Mouse (Mus musculus) kidney, postnatal 0 days (tissue): ENCODE results near the gene Gpc4. TPM values are rescaled to one million over a fixed set of nuclear protein-coding genes. Genes with fewer than 3 reads are reported as not detected.
A peak's percentile ranks its signal among the peaks of the same experiment; 100 is the strongest.

Experiments used
- ATAC-seq: fragments of 200-750 bp; cut with Nextera tagmentation; replicated peaks from 2 replicates; pipeline ENCODE4 v1.8.0; 2017; ENCODE audit warnings: low read depth, moderate number of reproducible peaks, moderate TSS enrichment, moderate library complexity; ENCODE audit not compliant: low FRiP score
- DNase-seq: peaks from one replicate; pipeline ENCODE4 v3.0.0-alpha.2; 2016; ENCODE audit warnings: low spot score
- H3K27ac ChIP-seq: fragments of 300-500 bp; sonication (generic); 2 replicates; pipeline ENCODE4 v1.5.1; 2014; ENCODE audit warnings: mild to moderate bottlenecking
- H3K27me3 ChIP-seq: fragments of 300-500 bp; sonication (generic); 2 replicates; pipeline ENCODE4 v1.6.1; 2014; ENCODE audit warnings: low read length, mixed read lengths; ENCODE audit not compliant: insufficient read depth
- H3K36me3 ChIP-seq: fragments of 300-500 bp; sonication (generic); 2 replicates; pipeline ENCODE4 v1.6.1; 2014; ENCODE audit warnings: low read length, mixed read lengths; ENCODE audit not compliant: insufficient read depth
- H3K4me1 ChIP-seq: fragments of 300-500 bp; sonication (generic); replicated peaks from 2 replicates; pipeline ENCODE4 v1.6.1; 2014; ENCODE audit warnings: antibody characterized with exemption, low read length, mixed read lengths; ENCODE audit not compliant: insufficient read depth
- H3K4me2 ChIP-seq: fragments of 300-500 bp; sonication (generic); 2 replicates; pipeline ENCODE4 v1.6.1; 2014; ENCODE audit warnings: mild to moderate bottlenecking, low read length, moderate library complexity, mixed read lengths
- H3K4me3 ChIP-seq: fragments of 300-500 bp; sonication (generic); replicated peaks from 2 replicates; pipeline ENCODE4 v1.5.1; 2014; ENCODE audit warnings: low read depth, low read length
- H3K9ac ChIP-seq: fragments of 300-500 bp; sonication (generic); 2 replicates; pipeline ENCODE4 v1.6.1; 2014; ENCODE audit warnings: low read depth, low read length
- H3K9me3 ChIP-seq: fragments of 300-500 bp; sonication (generic); replicated peaks from 2 replicates; pipeline ENCODE4 v1.6.1; 2016; ENCODE audit warnings: low read length, inconsistent platforms, mixed read lengths
- CTCF ChIP-seq: IDR thresholded peaks from 2 replicates; pipeline ENCODE4 v1.5.1; 2016; ENCODE audit warnings: antibody characterized with exemption, low read depth, mild to moderate bottlenecking, moderate library complexity
- WGBS: fragments of 180-500 bp; shearing (Covaris S2); extraction: QIAGEN DNeasy Blood & Tissue Kit; methylation state at CpG from one replicate; pipeline ENCODE4 v1.1.7; 2014; 5-methylcytosine and 5-hydroxymethylcytosine counted together
- polyA plus RNA-seq: library from polyadenylated mRNA; unstranded; fragments of >200 nt; fragmentation: Nextera tagmentation; extraction: Ambion mirVana; gene quantifications from 2 replicates; pipeline ENCODE4 v1.2.1, GENCODE M21; 2015

Gpc4 gene
- polyA plus RNA-seq, 1 experiment from 2014 or later = 119 TPM

DNA sequence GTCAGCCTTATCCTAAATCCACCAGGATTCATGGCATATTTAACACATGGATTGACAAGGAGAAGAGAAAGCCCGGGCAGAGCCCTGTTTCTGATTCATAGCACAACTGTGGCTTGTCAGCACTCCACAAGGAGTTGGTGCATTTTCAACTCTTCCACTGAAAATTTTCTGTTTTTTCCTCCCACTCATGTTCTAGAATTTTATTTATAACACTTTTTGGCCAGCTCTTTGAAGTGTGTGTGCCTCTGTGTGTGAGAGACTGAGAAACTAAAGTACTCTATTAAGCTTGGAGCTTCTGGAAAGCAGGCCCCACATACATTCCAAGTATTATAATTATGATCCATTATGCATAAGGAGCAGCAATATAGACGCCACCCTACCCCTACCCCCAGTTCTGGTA, 16.3 kb upstream of the Gpc4 start:
- no peaks in the 10 kb centered on the region for H3K9me3 ChIP-seq
- no peaks in the 10 kb centered on the region for H3K4me1 ChIP-seq
- DNase-seq (peak; percentile 8), ATAC-seq (no peak)
- H3K27ac ChIP-seq = no peak overlapping the region
- H3K4me2 ChIP-seq = no peak overlapping the region
- H3K27me3 ChIP-seq = no peaks in the 10 kb centered on the region
- H3K36me3 ChIP-seq = no peaks in the 10 kb centered on the region
- 58% methylated on average over 2 of the region's 2 CpGs for WGBS
- no peak overlapping the region for H3K9ac ChIP-seq
- H3K4me3 ChIP-seq = no peak overlapping the region
- no peak for TF ChIP-seq CTCF

DNA sequence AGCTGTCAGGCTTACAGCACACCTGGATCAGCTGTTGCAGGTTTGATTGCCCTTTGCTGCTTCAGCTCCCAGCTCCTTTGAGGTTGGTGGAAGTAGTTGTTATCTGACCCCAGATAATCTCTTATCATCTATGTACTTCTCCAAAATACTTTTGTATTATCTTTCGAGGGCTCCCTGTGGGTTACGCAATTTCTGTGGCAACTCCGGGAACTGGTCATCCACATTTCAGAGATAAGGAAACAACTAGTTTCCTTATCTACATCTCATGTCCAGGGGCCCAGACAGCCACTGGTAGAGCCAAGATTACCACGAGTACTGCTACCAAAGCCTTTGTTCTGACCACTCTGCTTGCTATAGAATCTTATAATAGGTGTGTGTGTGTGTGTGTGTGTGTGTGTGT, 12.0 kb upstream of the Gpc4 start:
- Histone ChIP-seq H3K4me3 (no peak overlapping the region), H3K9me3 (no peaks in the 10 kb centered on the region), H3K36me3 (no peaks in the 10 kb centered on the region), H3K27me3 (no peaks in the 10 kb centered on the region), H3K4me1 (no peaks in the 10 kb centered on the region), H3K9ac (no peak overlapping the region), H3K27ac (no peak overlapping the region), H3K4me2 (no peak overlapping the region)
- WGBS = 77% methylated on average over 4 of the region's 4 CpGs
- DNase-seq (no peak), ATAC-seq (no peak)
- no peak for TF ChIP-seq CTCF

DNA sequence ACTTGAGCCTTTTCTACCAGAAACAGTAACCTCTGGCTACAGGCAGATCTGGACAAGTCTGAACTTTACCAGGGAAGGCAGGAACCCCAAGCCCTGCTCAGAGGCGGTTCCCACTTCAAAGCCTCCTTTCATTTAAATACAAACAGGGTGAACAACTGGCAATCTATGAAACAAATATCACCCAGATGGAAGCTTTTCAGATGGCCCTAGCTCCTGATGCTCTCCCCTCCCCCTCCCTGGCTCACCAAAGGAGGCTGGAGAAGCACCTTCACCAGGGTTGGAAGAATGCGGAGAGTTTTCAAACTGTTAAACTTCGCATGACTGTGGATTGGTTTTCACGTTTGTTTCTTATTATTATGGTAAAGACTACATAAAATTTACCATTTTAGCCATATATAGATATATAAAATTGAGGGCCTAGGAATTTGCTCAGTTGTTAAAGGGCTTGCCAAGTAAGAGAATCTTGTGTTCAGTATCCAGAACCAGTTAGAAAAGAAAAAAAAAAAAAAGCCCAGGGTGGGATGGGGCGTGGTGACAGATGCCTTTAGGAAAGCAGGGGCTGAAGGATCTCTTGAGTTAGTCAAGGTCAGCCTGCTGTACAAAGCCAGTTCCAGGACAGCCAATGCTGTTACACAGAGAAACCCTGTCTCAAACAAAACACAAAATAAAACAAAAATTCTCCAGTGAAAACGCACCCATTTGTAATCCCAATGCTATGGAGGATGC, 2.6 kb upstream of the Gpc4 start:
- Histone ChIP-seq H3K4me3 (no peak overlapping the region), H3K9me3 (no peaks in the 10 kb centered on the region), H3K4me2 (no peak overlapping the region), H3K4me1 (no peaks in the 10 kb centered on the region), H3K27ac (no peak overlapping the region), H3K27me3 (no peaks in the 10 kb centered on the region), H3K36me3 (no peaks in the 10 kb centered on the region), H3K9ac (no peak overlapping the region)
- WGBS = 57% methylated on average over 6 of the region's 6 CpGs
- no peak for DNase-seq
- no peak for TF ChIP-seq CTCF
- ATAC-seq = no peak

DNA sequence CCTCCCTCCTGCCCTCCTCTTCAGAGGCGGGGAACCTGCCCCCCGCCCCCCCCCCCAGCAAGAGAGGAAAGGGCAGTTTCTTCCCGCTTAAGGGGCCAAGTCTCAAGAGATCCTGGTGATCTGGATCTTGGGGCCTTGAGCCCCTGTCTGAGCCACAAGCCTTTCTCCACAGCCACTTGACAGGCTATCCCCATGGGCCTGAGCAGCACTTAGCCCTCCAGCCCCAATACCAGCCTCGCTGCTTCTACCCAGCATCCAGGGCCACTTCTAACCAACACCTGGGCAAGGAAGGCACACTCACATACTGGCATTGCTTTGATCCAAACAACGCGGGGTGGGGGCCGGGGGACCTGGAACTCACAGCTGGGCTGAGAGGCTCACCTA, 495 bp upstream of the Gpc4 start:
- WGBS = 46% methylated on average over 5 of the region's 7 CpGs
- Histone ChIP-seq H3K36me3 (no peaks in the 10 kb centered on the region), H3K4me1 (no peaks in the 10 kb centered on the region), H3K4me2 (peak overlapping the region; percentile 69), H3K4me3 (no peak overlapping the region; the same call in 1 of the 2 replicates), H3K27me3 (no peaks in the 10 kb centered on the region), H3K9me3 (no peaks in the 10 kb centered on the region), H3K9ac (no peak overlapping the region), H3K27ac (no peak overlapping the region)
- DNase-seq (no peak), ATAC-seq (no peak; the same call in 1 of the 2 replicates)
- TF ChIP-seq CTCF = no peak

DNA sequence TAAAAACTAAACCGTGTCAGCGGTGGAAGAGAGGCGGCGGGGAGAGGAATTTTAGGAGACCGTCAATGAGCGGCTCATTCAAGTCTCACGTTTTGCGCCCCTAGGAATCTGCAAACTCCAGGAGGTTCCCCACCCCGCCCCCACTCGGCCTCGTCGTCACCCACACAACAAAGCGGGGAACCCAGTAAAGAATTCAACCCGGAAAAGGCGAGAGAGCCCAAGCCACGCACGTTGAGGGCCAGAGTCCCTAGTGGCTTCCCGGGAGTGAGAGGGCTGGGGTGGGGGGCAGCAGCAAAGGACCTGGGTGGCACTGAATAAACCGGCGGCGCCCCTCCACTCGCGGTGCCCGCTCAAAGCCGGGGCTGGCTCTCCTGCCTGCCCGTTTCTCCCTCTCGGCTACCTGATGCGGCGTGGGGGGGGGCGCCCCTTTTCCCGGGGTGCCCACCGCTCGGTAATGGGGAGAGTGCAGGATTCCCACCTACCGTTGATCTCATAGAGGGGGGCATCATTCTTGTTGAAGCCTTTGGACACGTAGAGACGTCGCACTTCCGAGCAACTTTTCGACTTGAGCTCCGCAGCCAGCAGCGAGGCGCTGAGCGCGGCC, 816 bp downstream of the Gpc4 start:
- ATAC-seq = peak; percentile 6; the same call in 1 of the 2 replicates
- Histone ChIP-seq H3K9ac (peak overlapping the region; percentile 67), H3K9me3 (no peaks in the 10 kb centered on the region), H3K27me3 (no peaks in the 10 kb centered on the region), H3K4me3 (peak overlapping the region; percentile 54), H3K36me3 (no peaks in the 10 kb centered on the region), H3K4me1 (no peaks in the 10 kb centered on the region), H3K27ac (peak overlapping the region; percentile 71), H3K4me2 (peak overlapping the region; percentile 69)
- WGBS = 31% methylated on average over 42 of the region's 44 CpGs
- DNase-seq = no peak
- no peak for TF ChIP-seq CTCF

DNA sequence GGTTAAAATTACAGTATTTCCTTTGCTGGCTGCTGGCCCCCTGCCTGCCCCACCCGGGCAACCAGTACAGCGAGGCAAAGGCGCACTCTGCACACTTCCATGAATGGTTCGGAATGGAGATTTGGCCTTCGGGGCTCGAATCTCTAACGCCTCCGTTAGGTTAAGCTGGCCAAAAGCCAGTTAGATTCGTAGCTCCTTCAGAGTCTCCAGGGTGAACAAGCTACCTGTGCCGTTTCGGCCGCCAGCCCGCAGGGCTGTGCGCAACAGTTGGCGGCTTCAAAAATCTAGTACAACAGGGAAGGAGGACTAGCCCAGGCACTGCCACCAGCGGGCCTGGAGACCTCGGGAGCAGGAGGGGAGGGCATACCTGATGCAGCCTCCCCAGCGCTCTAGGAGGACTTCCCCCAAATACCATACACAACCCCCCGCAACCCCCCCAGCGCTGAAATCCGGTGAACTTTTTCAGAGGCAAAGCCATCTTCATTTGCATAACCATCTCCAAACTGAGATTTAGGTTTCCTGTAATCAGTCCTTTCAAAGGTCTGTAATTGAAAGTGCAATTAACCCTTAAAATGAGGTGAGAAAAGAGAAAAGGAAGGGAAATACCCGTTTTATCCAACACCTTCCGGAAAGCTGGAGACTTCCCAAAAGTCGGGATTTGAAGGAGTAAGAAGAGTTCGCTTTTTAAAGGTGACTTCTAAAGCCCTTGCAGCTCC, 1.5 kb downstream of the Gpc4 start:
- no peak for DNase-seq
- H3K27ac ChIP-seq = peak overlapping the region; percentile 71; the same call in 1 of the 2 replicates
- WGBS = 23% methylated on average over 25 of the region's 25 CpGs
- H3K4me2 ChIP-seq = peak overlapping the region; percentile 69
- no peaks in the 10 kb centered on the region for H3K4me1 ChIP-seq
- H3K4me3 ChIP-seq = peak overlapping the region; percentile 54
- H3K36me3 ChIP-seq = no peaks in the 10 kb centered on the region
- ATAC-seq = no peak
- no peak for TF ChIP-seq CTCF
- no peaks in the 10 kb centered on the region for H3K27me3 ChIP-seq
- H3K9ac ChIP-seq = peak overlapping the region; percentile 67; the same call in 1 of the 2 replicates
- H3K9me3 ChIP-seq = no peaks in the 10 kb centered on the region
